Mouse (Mus musculus) testis, adult 2 months (tissue): Measurements from ENCODE around the gene Sh3bp5. TPM values are rescaled to one million over a fixed set of nuclear protein-coding genes. Genes with fewer than 3 reads are reported as not detected.
A peak's percentile ranks its signal among the peaks of the same experiment; 100 is the strongest.

Experiments used
- H3K27ac ChIP-seq: fragments of 200-500 bp; 2 replicates; pipeline ENCODE4 v1.5.1; 2012; ENCODE audit warnings: low read depth, low read length; ENCODE audit not compliant: control insufficient read depth, insufficient read depth
- H3K27me3 ChIP-seq: fragments of 200-500 bp; 2 replicates; pipeline ENCODE4 v1.6.1; 2012; ENCODE audit warnings: mild to moderate bottlenecking, low read length, moderate library complexity; ENCODE audit not compliant: control insufficient read depth, insufficient read depth
- H3K36me3 ChIP-seq: fragments of 200-500 bp; 2 replicates; pipeline ENCODE4 v1.6.1; 2012; ENCODE audit warnings: mild to moderate bottlenecking, low read length; ENCODE audit not compliant: control insufficient read depth, insufficient read depth
- H3K4me1 ChIP-seq: fragments of 200-500 bp; 2 replicates; pipeline ENCODE4 v1.6.1; 2012; ENCODE audit warnings: low read length; ENCODE audit not compliant: control insufficient read depth, insufficient read depth
- H3K4me3 ChIP-seq: fragments of 200-500 bp; 2 replicates; pipeline ENCODE4 v1.5.1; 2012; ENCODE audit warnings: low read depth, mild to moderate bottlenecking, low read length, moderate library complexity, mixed read lengths; ENCODE audit not compliant: control insufficient read depth
- CTCF ChIP-seq: fragments of 200-500 bp; IDR thresholded peaks from 2 replicates; pipeline ENCODE4 v1.5.1; 2012; ENCODE audit warnings: low read depth, mild to moderate bottlenecking, inconsistent platforms, low read length, moderate library complexity; ENCODE audit not compliant: control insufficient read depth, insufficient read depth, insufficient replicate concordance
- POLR2A ChIP-seq: fragments of 200-500 bp; IDR thresholded peaks from 2 replicates; pipeline ENCODE4 v1.6.1; 2012; ENCODE audit warnings: low read depth, mild to moderate bottlenecking, inconsistent platforms, low read length, moderate library complexity; ENCODE audit not compliant: control insufficient read depth
- polyA plus RNA-seq: library from polyadenylated mRNA; depleted of rRNA; stranded (reverse); fragments of >200 nt; gene quantifications from 2 replicates; pipeline ENCODE4 v1.2.3, GENCODE M21; 2012; rRNA removed

Gene Sh3bp5
- polyA plus RNA-seq, 1 experiment: 41.2 TPM

DNA sequence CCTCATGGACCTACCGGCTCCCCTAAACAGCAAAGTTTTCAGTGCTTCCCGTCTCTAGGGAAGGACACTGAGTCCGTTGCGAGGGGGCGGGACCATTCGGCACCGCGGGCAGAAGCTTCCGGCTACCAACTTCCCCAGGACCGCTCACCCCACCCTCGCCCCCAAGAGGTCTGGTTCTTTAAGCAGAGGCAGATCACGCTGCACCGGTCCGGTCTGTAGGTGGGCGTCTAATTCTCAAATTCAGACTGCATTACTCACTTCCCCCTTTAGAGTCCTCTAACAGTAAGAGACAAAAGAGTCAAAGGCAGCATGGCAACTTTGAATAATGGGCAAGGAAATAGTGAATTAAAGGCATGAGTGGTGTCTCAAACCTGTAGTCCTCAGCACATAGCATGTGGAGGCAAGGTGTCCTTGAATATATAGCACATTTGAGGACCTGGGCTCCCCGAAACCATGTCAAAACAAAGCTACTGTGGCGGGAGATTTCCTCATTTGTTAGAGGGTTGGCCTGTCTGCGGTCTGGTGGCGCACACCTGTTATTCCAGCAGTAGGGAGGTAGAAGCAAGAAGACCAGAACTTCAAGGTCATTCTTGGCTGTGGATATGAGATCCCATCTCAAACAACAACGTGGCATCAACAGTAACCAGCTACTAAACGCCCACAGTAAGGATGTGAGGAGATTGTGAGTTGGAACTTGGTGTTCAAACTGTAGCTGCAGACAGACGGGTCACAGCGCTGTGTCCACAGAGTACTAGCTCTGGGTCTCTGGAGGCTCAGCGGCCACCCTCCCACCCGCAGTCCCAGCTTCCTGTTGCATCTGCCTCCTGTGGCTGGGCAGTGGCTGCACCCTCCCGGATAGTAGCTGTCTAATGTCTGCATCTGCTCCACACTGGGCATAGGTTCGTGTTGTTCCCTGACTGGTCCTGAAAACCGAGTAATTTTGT lies 111.8 kb downstream of the Sh3bp5 start, which contains the start of gene Dnah1:
Gene Dnah1, minus strand, starts transcription at position 48 of the 944 bp plus-strand sequence.
- TF ChIP-seq CTCF (no peak), POLR2A (peak; percentile 69)
- Histone ChIP-seq H3K27ac (peak within 1 kb of the TSS; percentile 78), H3K4me3 (peak within 1 kb of the TSS; percentile 90), H3K27me3 (no peaks in the 10 kb centered on the region), H3K36me3 (peaks cover 1% of the 10 kb centered on the region), H3K4me1 (peaks cover 21% of the 10 kb centered on the region)

DNA sequence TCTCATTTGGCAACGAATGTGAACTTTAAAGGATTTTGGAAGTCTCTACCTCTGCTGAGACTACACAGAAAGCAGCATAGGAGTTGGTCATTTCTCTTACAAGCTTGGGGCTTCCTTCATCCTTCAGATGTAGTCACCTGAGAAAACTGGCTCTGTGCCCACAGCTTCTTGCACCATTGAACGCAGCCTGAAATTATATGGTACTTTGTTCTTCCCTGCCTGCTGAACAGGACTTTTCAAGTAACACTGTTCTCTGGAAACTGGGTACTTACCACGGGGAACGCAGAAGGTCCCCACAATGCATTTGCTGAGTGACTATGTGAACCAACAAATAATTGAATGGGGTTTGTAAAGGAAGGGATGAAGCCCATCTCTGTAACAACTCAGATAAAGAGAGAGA lies 112.7 kb downstream of the Sh3bp5 start:
- Histone ChIP-seq H3K4me1 (peaks cover 21% of the 10 kb centered on the region), H3K4me3 (peak overlapping the region; percentile 90), H3K36me3 (peaks cover 1% of the 10 kb centered on the region), H3K27ac (peak overlapping the region; percentile 78), H3K27me3 (no peaks in the 10 kb centered on the region)
- TF ChIP-seq CTCF (no peak), POLR2A (no peak)

DNA sequence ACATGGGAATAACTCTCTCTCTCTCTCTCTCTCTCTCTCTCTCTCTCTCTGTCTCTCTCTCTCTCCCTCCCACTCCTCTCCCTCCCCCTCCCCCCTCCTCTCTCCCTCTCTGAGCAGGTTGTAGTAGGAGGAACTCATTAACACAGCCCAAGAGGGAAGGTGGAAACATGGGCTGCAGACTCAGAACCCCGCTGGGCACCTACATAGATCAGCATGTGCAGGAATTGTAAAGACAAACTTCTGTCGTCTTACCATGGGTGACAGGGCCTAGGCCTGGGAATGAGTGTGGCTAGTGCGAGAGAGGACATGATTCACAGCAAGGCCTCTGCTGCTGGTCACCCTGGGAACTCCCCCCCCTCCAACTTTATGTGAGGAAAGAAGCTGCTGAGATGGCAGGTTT lies 113.7 kb downstream of the Sh3bp5 start:
- no peaks in the 10 kb centered on the region for H3K27me3 ChIP-seq
- H3K4me1 ChIP-seq: peaks cover 21% of the 10 kb centered on the region
- no peak for TF ChIP-seq CTCF
- no peak for TF ChIP-seq POLR2A
- H3K27ac ChIP-seq: no peak overlapping the region
- H3K4me3 ChIP-seq: peak overlapping the region; percentile 90
- H3K36me3 ChIP-seq: peaks cover 1% of the 10 kb centered on the region

DNA sequence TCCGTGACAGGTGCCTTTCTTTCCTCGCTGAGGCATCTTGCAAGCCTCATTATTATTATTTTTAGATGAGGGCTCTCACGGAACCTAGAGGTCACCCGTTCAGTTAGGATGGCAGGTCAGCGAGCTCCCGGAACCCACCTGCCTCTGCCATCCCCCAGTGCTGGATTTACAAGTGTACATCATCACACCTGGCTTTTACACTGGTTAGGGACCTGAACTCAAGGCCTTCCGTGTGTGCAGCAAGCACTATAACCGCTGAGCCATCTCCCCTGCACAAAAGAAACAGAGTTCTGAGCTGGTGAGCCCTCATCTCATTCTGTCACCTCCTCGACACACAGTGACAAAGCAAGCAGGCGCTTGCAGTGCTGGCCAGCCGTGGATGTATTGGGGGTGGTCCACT lies 114.7 kb downstream of the Sh3bp5 start:
- peaks cover 1% of the 10 kb centered on the region for H3K36me3 ChIP-seq
- TF ChIP-seq CTCF (no peak), POLR2A (no peak)
- H3K27me3 ChIP-seq: no peaks in the 10 kb centered on the region
- H3K27ac ChIP-seq: no peak overlapping the region
- H3K4me3 ChIP-seq: no peak overlapping the region
- H3K4me1 ChIP-seq: peaks cover 21% of the 10 kb centered on the region

DNA sequence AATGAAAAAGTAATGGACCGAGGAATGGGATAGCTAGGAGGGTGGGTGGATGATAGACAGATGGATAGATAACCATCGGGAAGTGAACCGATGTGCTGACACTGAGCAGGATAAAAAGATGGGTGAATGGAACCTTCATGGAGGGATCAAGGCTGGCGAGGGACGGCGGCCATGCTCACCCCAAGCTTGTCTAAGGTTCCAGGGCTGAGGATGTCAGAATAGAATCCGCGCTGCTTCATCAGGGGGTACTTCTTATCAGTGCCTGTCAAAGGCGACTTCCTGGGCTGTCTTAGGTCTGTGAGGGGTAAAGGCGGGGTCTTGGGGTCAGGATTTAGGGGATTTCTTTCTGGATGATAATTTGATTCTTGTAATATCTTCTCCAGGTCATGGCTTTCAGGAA lies 116.3 kb downstream of the Sh3bp5 start:
- Histone ChIP-seq H3K4me1 (peaks cover 18% of the 10 kb centered on the region), H3K4me3 (no peak overlapping the region), H3K36me3 (peaks cover 1% of the 10 kb centered on the region), H3K27me3 (no peaks in the 10 kb centered on the region), H3K27ac (no peak overlapping the region)
- TF ChIP-seq CTCF (no peak), POLR2A (no peak)

DNA sequence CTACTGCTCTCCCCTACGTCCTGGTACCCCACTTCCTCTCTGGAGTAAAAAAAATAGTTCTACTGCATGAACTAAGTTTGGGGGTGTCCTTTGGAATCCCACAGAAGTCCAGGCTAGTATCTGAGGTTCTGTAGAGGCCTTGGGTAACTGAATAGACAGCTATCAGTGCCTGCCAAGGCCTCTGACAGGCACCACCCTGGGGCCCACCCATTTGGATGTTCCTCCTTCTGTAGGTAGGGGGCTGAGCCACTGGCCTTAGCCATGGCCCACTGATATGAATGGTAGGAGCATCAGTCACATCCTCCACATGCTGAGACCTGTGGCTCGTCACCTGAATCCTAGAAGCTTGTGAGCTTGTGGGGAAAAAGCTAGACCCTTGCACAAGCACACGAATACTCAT lies 118.1 kb downstream of the Sh3bp5 start:
- H3K36me3 ChIP-seq: peaks cover 1% of the 10 kb centered on the region
- no peaks in the 10 kb centered on the region for H3K27me3 ChIP-seq
- H3K4me3 ChIP-seq: no peak overlapping the region
- no peak for TF ChIP-seq CTCF
- no peak for TF ChIP-seq POLR2A
- H3K4me1 ChIP-seq: peaks cover 4% of the 10 kb centered on the region
- H3K27ac ChIP-seq: no peak overlapping the region

DNA sequence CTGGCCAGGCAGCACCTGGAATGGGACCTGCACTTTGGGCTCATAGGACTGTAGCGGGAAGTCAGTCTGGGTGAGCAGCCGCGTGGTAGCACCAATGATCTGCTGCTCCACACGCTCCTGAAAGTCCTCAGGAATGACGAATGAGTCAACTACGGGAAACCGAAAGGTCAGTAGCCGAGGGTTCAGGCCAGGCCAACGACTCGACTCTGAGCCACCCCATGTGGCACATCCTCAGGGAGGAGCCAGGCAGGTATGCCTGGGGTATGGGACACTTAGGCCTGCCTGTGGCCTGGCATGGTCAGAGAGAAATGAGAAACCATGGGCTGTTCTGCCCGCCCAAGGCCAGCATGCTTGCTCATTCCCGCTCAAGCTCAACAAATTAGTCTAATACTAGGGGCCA lies 119.3 kb downstream of the Sh3bp5 start:
- Histone ChIP-seq H3K36me3 (peaks cover 1% of the 10 kb centered on the region), H3K4me3 (no peak overlapping the region), H3K4me1 (no peaks in the 10 kb centered on the region), H3K27ac (no peak overlapping the region), H3K27me3 (no peaks in the 10 kb centered on the region)
- no peak for TF ChIP-seq CTCF
- TF ChIP-seq POLR2A: no peak

- H3K27ac ChIP-seq: no peak overlapping the region
- H3K27me3 ChIP-seq: no peaks in the 10 kb centered on the region
- H3K4me3 ChIP-seq: no peak overlapping the region
- TF ChIP-seq CTCF (no peak), POLR2A (no peak)
- H3K36me3 ChIP-seq: no peaks in the 10 kb centered on the region; the same call in 1 of the 2 replicates
- peaks cover 3% of the 10 kb centered on the region for H3K4me1 ChIP-seq
Observed at GRCm38 (mm10) chr14:31313192-31313591, 122.7 kb downstream of the Sh3bp5 start.

Other genes with a start within 250 kb of the Sh3bp5 start
- 0.48 and 0.59 TPM in 2 replicates for gene Tnnc1, start 227.8 kb downstream of the Sh3bp5 start, polyA plus RNA-seq
- 62.1 and 63.8 TPM in 2 replicates for gene Nisch, start 219.1 kb downstream of the Sh3bp5 start, polyA plus RNA-seq
- 0.65 and 0.79 TPM in 2 replicates for gene Sema3g, start 218.2 kb downstream of the Sh3bp5 start, polyA plus RNA-seq
- gene Phf7, start 184.8 kb downstream of the Sh3bp5 start, polyA plus RNA-seq: 1,194 and 1,232 TPM in 2 replicates
- 84.1 and 84.7 TPM in 2 replicates for gene Bap1, start 184.6 kb downstream of the Sh3bp5 start, polyA plus RNA-seq
- gene Dnah1, start 112.2 kb downstream of the Sh3bp5 start, polyA plus RNA-seq: 54.0 and 54.2 TPM in 2 replicates
- 6.5 and 8.5 TPM in 2 replicates for gene Capn7, start 99.4 kb downstream of the Sh3bp5 start, polyA plus RNA-seq
- gene Eaf1, start 58.3 kb upstream of the Sh3bp5 start, polyA plus RNA-seq: 27.1 and 37.5 TPM in 2 replicates
- gene Mettl6, start 59.0 kb upstream of the Sh3bp5 start, polyA plus RNA-seq: 30.9 and 35.4 TPM in 2 replicates
- gene Colq, start 155.3 kb upstream of the Sh3bp5 start, polyA plus RNA-seq: 51.5 and 108 TPM in 2 replicates
- 0.76 and 1.2 TPM in 2 replicates for gene Gm49387, start 204.8 kb upstream of the Sh3bp5 start, polyA plus RNA-seq
- gene Btd, start 204.9 kb upstream of the Sh3bp5 start, polyA plus RNA-seq: 6.6 and 7.7 TPM in 2 replicates
- 11.3 and 15.1 TPM in 2 replicates for gene Hacl1, start 205.2 kb upstream of the Sh3bp5 start, polyA plus RNA-seq